Mouse (Mus musculus) ES-CJ7 (cell line): Measurements from ENCODE around the gene Ugt1a8.
"Not testable (repeated sequence)": the region's sequence is repeated elsewhere in the genome, so short reads cannot be mapped to it uniquely, and the experiment has no call there.

Experiments
- DNase-seq: peaks from one replicate; pipeline ENCODE4 v3.0.0; 2011; ENCODE audit warnings: low read depth, low spot score

The Ugt1a8 gene

GRCm38 (mm10) chr1:88220336-88220735 is 132.7 kb downstream of the Ugt1a8 start:
- peak; percentile 57 for DNase-seq

- no peak for DNase-seq
These were observed 134.6 kb downstream of the Ugt1a8 start for GRCm38 (mm10) chr1:88222216-88222615.

- not testable (repeated sequence) for DNase-seq
These were observed 135.4 kb downstream of the Ugt1a8 start for GRCm38 (mm10) chr1:88223011-88223515.

GRCm38 (mm10) chr1:88223591-88223990 is 136.0 kb downstream of the Ugt1a8 start:
- no peak for DNase-seq

GRCm38 (mm10) chr1:88224029-88224776 is 136.6 kb downstream of the Ugt1a8 start:
- DNase-seq: no peak

GRCm38 (mm10) chr1:88225301-88225700 is 137.7 kb downstream of the Ugt1a8 start:
- not testable (repeated sequence) for DNase-seq

GRCm38 (mm10) chr1:88225741-88226140 is 138.1 kb downstream of the Ugt1a8 start:
- DNase-seq: no peak

- no peak for DNase-seq
These were observed 139.2 kb downstream of the Ugt1a8 start, which contains the start of gene Mroh2a for GRCm38 (mm10) chr1:88226670-88227379. Gene Mroh2a, plus strand, starts transcription at chr1:88226986.

GRCm38 (mm10) chr1:88227482-88227881 is 139.9 kb downstream of the Ugt1a8 start:
- DNase-seq: no peak

- DNase-seq: no peak
These were observed 140.5 kb downstream of the Ugt1a8 start for GRCm38 (mm10) chr1:88228121-88228520.

GRCm38 (mm10) chr1:88229566-88229965 is 142.0 kb downstream of the Ugt1a8 start:
- no peak for DNase-seq

- DNase-seq: no peak
These were observed 142.4 kb downstream of the Ugt1a8 start for GRCm38 (mm10) chr1:88229986-88230385.

- DNase-seq: no peak
These were observed 142.8 kb downstream of the Ugt1a8 start for GRCm38 (mm10) chr1:88230421-88230820.

- no peak for DNase-seq
These were observed 143.6 kb downstream of the Ugt1a8 start for GRCm38 (mm10) chr1:88230981-88231802.

GRCm38 (mm10) chr1:88231803-88232499 is 144.3 kb downstream of the Ugt1a8 start:
- DNase-seq: no peak

- no peak for DNase-seq
These were observed 145.2 kb downstream of the Ugt1a8 start for GRCm38 (mm10) chr1:88232664-88233380.

- no peak for DNase-seq
These were observed 146.0 kb downstream of the Ugt1a8 start for GRCm38 (mm10) chr1:88233421-88234247.

GRCm38 (mm10) chr1:88234248-88234610 is 146.6 kb downstream of the Ugt1a8 start:
- DNase-seq: no peak

- DNase-seq: no peak
These were observed 147.0 kb downstream of the Ugt1a8 start for GRCm38 (mm10) chr1:88234646-88235045.
